Mouse (Mus musculus): ENCODE data around the gene Sipa1l2. TPM values are rescaled to one million over a fixed set of nuclear protein-coding genes. Genes with fewer than 3 reads are reported as not detected.

Gene Sipa1l2
- polyA plus RNA-seq, 1 experiment from 2014 or later: 17.2 TPM

DNA sequence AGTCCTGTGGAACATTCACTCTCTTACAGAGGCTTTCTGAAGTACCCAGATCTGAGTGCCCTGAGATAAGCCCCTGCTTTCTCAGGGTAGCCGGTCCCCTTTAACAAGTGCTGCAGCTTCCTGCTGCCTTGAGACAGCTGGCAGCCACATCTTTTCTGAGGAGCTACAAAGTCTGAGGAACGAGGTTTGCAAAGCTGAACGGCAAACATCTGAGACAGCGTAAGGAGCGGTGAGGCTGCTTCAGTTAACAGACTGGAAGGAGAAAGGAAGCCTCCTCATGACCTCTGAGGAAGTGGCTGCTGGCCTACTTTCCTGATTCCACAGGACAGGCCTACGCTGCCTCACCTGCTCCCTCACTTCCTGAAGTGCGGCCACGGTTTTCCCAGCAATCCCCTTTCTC is 135.5 kb downstream of the Sipa1l2 start:
- Histone ChIP-seq H3K27ac (no peak overlapping the region; the same call in 1 of the 2 replicates), H3K9me3 (no peaks in the 10 kb centered on the region)
- 34% methylated on average over 8 of the region's 8 CpGs for WGBS

DNA sequence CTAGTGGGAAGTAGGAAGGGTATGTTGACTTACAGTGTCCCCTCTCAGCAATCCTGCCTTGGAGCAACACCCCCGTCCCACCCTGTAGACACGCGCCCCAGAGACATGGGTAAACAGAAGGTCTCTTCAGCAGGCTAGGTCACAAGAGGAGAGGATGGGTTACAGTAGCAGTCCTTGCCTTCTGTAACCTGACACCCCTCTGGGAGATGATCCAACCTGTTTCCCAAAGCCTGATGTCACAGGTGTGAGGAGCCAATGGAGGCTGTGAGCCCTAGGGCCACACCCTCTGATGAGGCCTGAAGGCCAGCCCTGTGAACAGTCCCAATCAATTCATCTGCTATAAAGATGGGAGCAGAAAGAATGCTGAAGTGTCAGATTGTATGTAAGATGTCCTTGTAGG is 138.3 kb downstream of the Sipa1l2 start:
- 0 out of 2 replicates have a peak, but pooled peaks have one; percentile 22 for ATAC-seq (ENCODE audit: low FRiP score, low read depth)
- no peak overlapping the region for H3K4me2 ChIP-seq (replicated peaks)
- H3K4me1 ChIP-seq: peaks cover 33% of the 10 kb centered on the region
- peaks cover 9% of the 10 kb centered on the region; the same call in 1 of the 2 replicates for H3K27me3 ChIP-seq
- H3K36me3 ChIP-seq: peaks cover 43% of the 10 kb centered on the region
- no peak overlapping the region for H3K27ac ChIP-seq
- 61% methylated on average over 3 of the region's 3 CpGs for WGBS
- no peak overlapping the region for H3K4me3 ChIP-seq
- H3K9me3 ChIP-seq: no peaks in the 10 kb centered on the region
- H3K9ac ChIP-seq: no peak overlapping the region

More for the DNA sequence above, 135.5 kb downstream of the Sipa1l2 start:
- no peak for ATAC-seq (ENCODE audit: low FRiP score, low read depth)
- H3K36me3 ChIP-seq: peaks cover 60% of the 10 kb centered on the region
- H3K4me3 ChIP-seq: no peak overlapping the region
- no peak overlapping the region for H3K4me2 ChIP-seq (replicated peaks)
- H3K4me1 ChIP-seq: peaks cover 22% of the 10 kb centered on the region
- H3K9ac ChIP-seq: no peak overlapping the region
- peaks cover 9% of the 10 kb centered on the region; the same call in 1 of the 2 replicates for H3K27me3 ChIP-seq

DNA sequence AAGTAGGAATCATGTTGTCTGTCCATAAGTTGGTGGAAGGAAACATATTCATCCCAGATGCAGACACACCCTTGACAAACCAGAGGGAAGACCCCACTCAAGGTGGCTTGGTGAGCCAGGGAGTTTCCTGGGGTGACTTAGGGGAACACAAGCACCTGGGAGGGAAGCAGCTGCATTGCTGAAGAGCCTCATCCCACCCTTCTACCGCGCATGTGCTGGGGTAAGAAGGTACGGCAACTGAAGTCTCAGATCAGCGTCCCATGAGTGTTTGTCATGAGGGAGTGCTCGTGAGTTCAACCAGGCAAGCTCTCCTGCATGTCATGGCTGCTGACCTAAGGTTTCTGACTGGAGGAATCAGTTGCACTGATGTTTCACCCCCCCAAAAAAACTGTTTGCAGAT is 138.8 kb downstream of the Sipa1l2 start:
- no peak overlapping the region for H3K4me2 ChIP-seq (replicated peaks)
- no peak overlapping the region for H3K27ac ChIP-seq
- peaks cover 9% of the 10 kb centered on the region; the same call in 1 of the 2 replicates for H3K27me3 ChIP-seq
- 95% methylated on average over 5 of the region's 5 CpGs for WGBS
- no peak for ATAC-seq (ENCODE audit: low FRiP score, low read depth)
- peaks cover 40% of the 10 kb centered on the region for H3K36me3 ChIP-seq
- no peak overlapping the region for H3K9ac ChIP-seq
- peaks cover 33% of the 10 kb centered on the region for H3K4me1 ChIP-seq
- no peak overlapping the region for H3K4me3 ChIP-seq
- no peaks in the 10 kb centered on the region for H3K9me3 ChIP-seq

- Histone ChIP-seq H3K27me3 (peaks cover 4% of the 10 kb centered on the region; the same call in 1 of the 2 replicates), H3K36me3 (peaks cover 35% of the 10 kb centered on the region), H3K4me3 (no peak overlapping the region), H3K9me3 (no peaks in the 10 kb centered on the region), H3K27ac (no peak overlapping the region), H3K4me1 (peaks cover 19% of the 10 kb centered on the region), H3K9ac (no peak overlapping the region), H3K4me2 (replicated peaks) (no peak overlapping the region)
- WGBS: 68% methylated on average over 8 of the region's 8 CpGs
- ATAC-seq (ENCODE audit: low FRiP score, low read depth): no peak
Measured at GRCm38 (mm10) chr8:125428979-125429690, 140.5 kb downstream of the Sipa1l2 start.

DNA sequence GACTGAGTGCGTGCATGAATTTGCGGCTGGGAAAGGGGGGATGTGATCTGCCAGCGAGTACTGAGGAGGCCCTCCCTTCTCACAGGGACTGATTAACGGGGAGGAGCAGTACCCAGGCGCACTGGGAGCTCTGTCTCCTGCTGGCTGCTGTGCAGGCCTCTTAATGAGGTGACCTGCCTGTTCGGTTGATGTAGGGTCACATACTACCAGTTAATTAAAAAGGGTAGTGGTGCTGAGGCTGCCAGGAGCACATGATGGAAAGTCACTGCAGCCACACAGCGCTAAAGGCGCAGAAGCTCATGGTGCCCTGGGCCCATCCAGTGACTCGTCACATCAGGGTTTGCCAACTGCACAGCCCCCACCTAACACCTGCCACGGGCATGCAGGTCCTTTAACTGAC is 145.7 kb downstream of the Sipa1l2 start:
- WGBS: 26% methylated on average over 10 of the region's 10 CpGs

DNA sequence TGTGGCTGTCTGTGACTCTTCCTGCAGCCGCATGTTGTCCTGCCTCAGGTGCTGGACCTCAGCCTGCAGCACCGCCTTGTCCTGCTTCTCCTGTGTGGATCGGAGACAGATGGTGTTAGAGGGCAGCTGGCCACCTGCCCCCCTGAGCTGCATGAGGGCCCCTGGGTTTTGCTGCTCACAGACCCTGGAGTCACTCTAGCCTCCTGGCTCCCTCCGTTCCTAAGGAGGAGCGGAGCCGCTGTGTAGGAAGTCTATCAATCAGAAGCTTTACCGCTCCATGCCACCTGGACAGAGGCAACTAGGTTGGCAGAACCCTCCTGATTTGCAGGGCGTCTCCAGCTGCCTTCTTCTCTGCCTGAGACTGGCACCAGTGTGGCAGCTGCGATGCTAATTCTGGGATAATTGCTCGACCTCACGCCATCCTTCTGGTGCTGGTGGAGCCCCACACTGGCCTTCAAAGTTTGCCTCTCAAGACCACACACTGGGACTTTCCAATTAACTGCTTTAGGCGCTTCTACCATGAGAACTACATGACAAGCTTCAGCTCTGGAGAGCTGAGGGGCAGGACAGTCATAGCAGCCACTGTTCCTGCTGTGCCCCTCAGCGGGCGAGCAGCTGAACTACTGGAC is 150.3 kb downstream of the Sipa1l2 start:
- Histone ChIP-seq H3K4me3 (no peak overlapping the region), H3K9ac (no peak overlapping the region), H3K27me3 (no peaks in the 10 kb centered on the region), H3K27ac (no peak overlapping the region), H3K9me3 (no peaks in the 10 kb centered on the region), H3K4me1 (peaks cover 13% of the 10 kb centered on the region), H3K4me2 (replicated peaks) (no peak overlapping the region), H3K36me3 (peaks cover 46% of the 10 kb centered on the region)
- 72% methylated on average over 14 of the region's 14 CpGs for WGBS
- ATAC-seq (ENCODE audit: low FRiP score, low read depth): no peak

More for the DNA sequence above, 145.7 kb downstream of the Sipa1l2 start:
- no peak for ATAC-seq (ENCODE audit: low FRiP score, low read depth)
- Histone ChIP-seq H3K36me3 (peaks cover 36% of the 10 kb centered on the region), H3K4me2 (replicated peaks) (no peak overlapping the region), H3K9ac (no peak overlapping the region), H3K4me1 (peaks cover 16% of the 10 kb centered on the region), H3K27me3 (no peaks in the 10 kb centered on the region), H3K4me3 (no peak overlapping the region), H3K9me3 (no peaks in the 10 kb centered on the region), H3K27ac (no peak overlapping the region)

DNA sequence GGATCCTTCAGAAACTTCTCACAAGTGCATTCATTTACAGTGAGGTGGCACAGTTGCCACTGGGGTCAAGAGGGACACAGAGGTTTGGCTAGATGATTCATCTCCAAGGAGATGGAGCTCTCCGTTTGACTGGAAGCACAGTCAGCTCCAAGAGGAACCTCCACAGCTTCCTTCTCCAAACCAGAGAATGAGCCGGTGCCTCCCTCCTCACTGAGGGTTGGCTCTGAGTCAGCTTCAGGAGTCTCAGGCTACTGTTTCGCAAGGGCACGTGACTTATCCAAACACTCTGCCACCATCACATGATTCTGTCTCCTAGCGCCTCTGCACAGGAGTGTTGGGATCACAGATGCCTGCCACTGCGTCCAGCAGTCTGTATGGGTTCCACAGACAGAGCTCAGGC is 153.5 kb downstream of the Sipa1l2 start:
- ATAC-seq (ENCODE audit: low FRiP score, low read depth): no peak

DNA sequence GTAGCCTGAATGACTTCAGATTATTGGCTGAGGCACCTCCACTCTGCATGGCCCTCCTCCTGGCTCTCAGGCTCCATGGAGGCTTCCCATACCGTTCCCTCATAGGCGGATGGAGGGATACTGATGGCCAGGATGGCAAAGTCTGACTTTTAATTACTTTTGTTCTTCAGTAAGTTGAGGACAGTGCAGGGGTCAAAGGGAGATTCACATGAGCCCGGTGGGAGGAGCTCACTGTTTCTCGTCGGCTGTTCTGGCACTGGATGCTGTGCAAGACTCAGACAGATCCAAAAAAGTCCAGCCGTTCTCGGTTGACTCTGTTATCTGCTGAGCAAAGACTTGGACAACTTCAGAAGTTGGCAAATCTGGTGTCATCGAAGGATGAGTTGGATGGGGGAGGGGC is 155.0 kb downstream of the Sipa1l2 start:
- no peak for ATAC-seq (ENCODE audit: low FRiP score, low read depth)
- Histone ChIP-seq H3K4me3 (no peak overlapping the region), H3K9ac (no peak overlapping the region), H3K27ac (no peak overlapping the region), H3K36me3 (peaks cover 17% of the 10 kb centered on the region), H3K4me1 (peaks cover 16% of the 10 kb centered on the region), H3K9me3 (no peaks in the 10 kb centered on the region), H3K27me3 (no peaks in the 10 kb centered on the region), H3K4me2 (replicated peaks) (no peak overlapping the region)
- 86% methylated on average over 8 of the region's 8 CpGs for WGBS

More for the DNA sequence above, 153.5 kb downstream of the Sipa1l2 start:
- Histone ChIP-seq H3K9ac (no peak overlapping the region), H3K4me3 (no peak overlapping the region), H3K27ac (no peak overlapping the region), H3K27me3 (no peaks in the 10 kb centered on the region), H3K9me3 (no peaks in the 10 kb centered on the region), H3K36me3 (peaks cover 26% of the 10 kb centered on the region), H3K4me2 (replicated peaks) (no peak overlapping the region), H3K4me1 (peaks cover 15% of the 10 kb centered on the region)
- WGBS: 75% methylated on average over 6 of the region's 6 CpGs

GRCm38 (mm10) chr8:125413001-125413909 is 156.4 kb downstream of the Sipa1l2 start:
- no peak overlapping the region for H3K4me3 ChIP-seq
- H3K27me3 ChIP-seq: no peaks in the 10 kb centered on the region
- H3K9ac ChIP-seq: no peak overlapping the region
- peaks cover 22% of the 10 kb centered on the region for H3K4me1 ChIP-seq
- no peak overlapping the region for H3K27ac ChIP-seq
- H3K36me3 ChIP-seq: peaks cover 6% of the 10 kb centered on the region; the same call in 1 of the 2 replicates
- 20% methylated on average over 13 of the region's 13 CpGs for WGBS
- no peak for ATAC-seq (ENCODE audit: low FRiP score, low read depth)
- H3K4me2 ChIP-seq (replicated peaks): no peak overlapping the region; the same call in 1 of the 2 replicates
- H3K9me3 ChIP-seq: no peaks in the 10 kb centered on the region

- peaks cover 16% of the 10 kb centered on the region for H3K4me1 ChIP-seq
- no peak overlapping the region for H3K4me3 ChIP-seq
- H3K36me3 ChIP-seq: no peaks in the 10 kb centered on the region
- H3K27me3 ChIP-seq: no peaks in the 10 kb centered on the region
- H3K9me3 ChIP-seq: no peaks in the 10 kb centered on the region
- WGBS: 76% methylated on average over 5 of the region's 5 CpGs
- no peak overlapping the region for H3K27ac ChIP-seq
- ATAC-seq (ENCODE audit: low FRiP score, low read depth): no peak
- no peak overlapping the region for H3K4me2 ChIP-seq (replicated peaks)
- no peak overlapping the region for H3K9ac ChIP-seq
Measured at GRCm38 (mm10) chr8:125410646-125411045, 159.0 kb downstream of the Sipa1l2 start.

DNA sequence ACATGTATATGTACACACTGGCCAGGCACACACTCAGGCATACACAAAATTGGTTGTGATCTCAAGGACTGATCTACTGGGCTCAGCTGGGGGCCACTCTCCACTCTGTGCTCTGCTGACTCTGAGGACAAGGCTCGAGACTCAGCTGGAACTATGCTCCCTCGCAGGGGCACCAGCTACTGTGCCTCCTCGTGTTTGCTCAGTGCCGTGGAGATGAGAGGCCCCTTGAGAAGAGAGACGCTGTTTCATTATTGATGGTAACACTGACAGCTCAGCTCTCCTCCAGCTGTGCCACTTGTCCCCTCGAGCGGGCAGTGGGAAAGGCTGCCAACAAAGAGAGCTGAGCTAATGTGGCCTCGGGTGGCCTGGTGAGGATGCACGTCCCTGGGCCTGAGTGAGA is 161.9 kb downstream of the Sipa1l2 start:
- 60% methylated on average over 9 of the region's 9 CpGs for WGBS
- no peaks in the 10 kb centered on the region for H3K36me3 ChIP-seq
- H3K4me2 ChIP-seq (replicated peaks): no peak overlapping the region
- no peak overlapping the region for H3K4me3 ChIP-seq
- no peak overlapping the region for H3K9ac ChIP-seq
- ATAC-seq (ENCODE audit: low FRiP score, low read depth): no peak
- peaks cover 6% of the 10 kb centered on the region; the same call in 1 of the 2 replicates for H3K9me3 ChIP-seq
- no peak overlapping the region for H3K27ac ChIP-seq
- no peaks in the 10 kb centered on the region for H3K27me3 ChIP-seq
- H3K4me1 ChIP-seq: peaks cover 7% of the 10 kb centered on the region

GRCm38 (mm10) chr8:125406453-125406852 is 163.2 kb downstream of the Sipa1l2 start:
- ATAC-seq (ENCODE audit: low FRiP score, low read depth): no peak
- Histone ChIP-seq H3K36me3 (no peaks in the 10 kb centered on the region), H3K27ac (no peak overlapping the region), H3K9me3 (peaks cover 6% of the 10 kb centered on the region; the same call in 1 of the 2 replicates), H3K4me1 (peaks cover 7% of the 10 kb centered on the region; the same call in 1 of the 2 replicates), H3K4me3 (no peak overlapping the region), H3K27me3 (no peaks in the 10 kb centered on the region), H3K4me2 (replicated peaks) (no peak overlapping the region), H3K9ac (no peak overlapping the region)
- 81% methylated on average over 5 of the region's 5 CpGs for WGBS
